Mouse (Mus musculus) forebrain, postnatal 0 days (tissue): Measurements from ENCODE around the gene A730071L15Rik. TPM values are rescaled to one million over a fixed set of nuclear protein-coding genes. Genes with fewer than 3 reads are reported as not detected.

Experiments
- ATAC-seq: fragments of 200-750 bp; cut with Nextera tagmentation; 2 replicates; pipeline ENCODE4 v1.8.0; 2017; ENCODE audit warnings: mild to moderate bottlenecking, moderate library complexity
- DNase-seq: peaks from one replicate; pipeline ENCODE4 v3.0.0-alpha.2; 2015
- H3K27ac ChIP-seq: fragments of 300-500 bp; sonication (generic); 2 replicates; pipeline ENCODE4 v1.5.1; 2014; ENCODE audit warnings: low read depth, mild to moderate bottlenecking, antibody characterized with exemption, low read length, moderate library complexity, mixed read lengths
- H3K27me3 ChIP-seq: fragments of 300-500 bp; sonication (generic); 2 replicates; pipeline ENCODE4 v1.6.1; 2014; ENCODE audit warnings: mild to moderate bottlenecking, low read length, mixed read lengths; ENCODE audit not compliant: insufficient read depth
- H3K36me3 ChIP-seq: fragments of 300-500 bp; sonication (generic); 2 replicates; pipeline ENCODE4 v1.6.1; 2014; ENCODE audit warnings: mild to moderate bottlenecking, moderate library complexity; ENCODE audit not compliant: insufficient read depth
- H3K4me1 ChIP-seq: fragments of 300-500 bp; sonication (generic); 2 replicates; pipeline ENCODE4 v1.6.1; 2014; ENCODE audit warnings: antibody characterized with exemption; ENCODE audit not compliant: insufficient read depth
- H3K4me2 ChIP-seq: fragments of 300-500 bp; sonication (generic); 2 replicates; pipeline ENCODE4 v1.6.1; 2014; ENCODE audit warnings: low read depth, mild to moderate bottlenecking, moderate library complexity
- H3K4me3 ChIP-seq: fragments of 300-500 bp; sonication (generic); 2 replicates; pipeline ENCODE4 v1.5.1; 2014; ENCODE audit warnings: low read depth, low read length, mixed read lengths
- H3K9ac ChIP-seq: fragments of 300-500 bp; sonication (generic); 2 replicates; pipeline ENCODE4 v1.6.1; 2014; ENCODE audit warnings: mild to moderate bottlenecking
- H3K9me3 ChIP-seq: fragments of 300-500 bp; sonication (generic); 2 replicates; pipeline ENCODE4 v1.6.1; 2016; ENCODE audit warnings: low read length
- CTCF ChIP-seq: sonication (generic); IDR thresholded peaks from 2 replicates; pipeline ENCODE4 v1.5.1; 2016; ENCODE audit warnings: antibody characterized with exemption, control low read depth, low read depth
- WGBS: fragments of 180-500 bp; shearing (Covaris S2); extraction: QIAGEN DNeasy Blood & Tissue Kit; methylation state at CpG from one replicate; pipeline ENCODE4 v1.1.7; 2014; 5-methylcytosine and 5-hydroxymethylcytosine counted together
- polyA plus RNA-seq: library from polyadenylated mRNA; unstranded; fragments of >200 nt; fragmentation: Nextera tagmentation; extraction: Ambion mirVana; gene quantifications from 2 replicates; pipeline ENCODE4 v1.2.1, GENCODE M21; 2015
- total RNA-seq: library from RNA; depleted of rRNA; stranded (reverse); fragments of >200 nt; gene quantifications from 2 replicates; pipeline ENCODE4 v1.2.3, GENCODE M21; 2014; rRNA removed

A730071L15Rik gene
- total RNA-seq = 0.15 and 0.29 TPM in 2 replicates
- 0.44 and 0.47 TPM in 2 replicates for polyA plus RNA-seq

DNA sequence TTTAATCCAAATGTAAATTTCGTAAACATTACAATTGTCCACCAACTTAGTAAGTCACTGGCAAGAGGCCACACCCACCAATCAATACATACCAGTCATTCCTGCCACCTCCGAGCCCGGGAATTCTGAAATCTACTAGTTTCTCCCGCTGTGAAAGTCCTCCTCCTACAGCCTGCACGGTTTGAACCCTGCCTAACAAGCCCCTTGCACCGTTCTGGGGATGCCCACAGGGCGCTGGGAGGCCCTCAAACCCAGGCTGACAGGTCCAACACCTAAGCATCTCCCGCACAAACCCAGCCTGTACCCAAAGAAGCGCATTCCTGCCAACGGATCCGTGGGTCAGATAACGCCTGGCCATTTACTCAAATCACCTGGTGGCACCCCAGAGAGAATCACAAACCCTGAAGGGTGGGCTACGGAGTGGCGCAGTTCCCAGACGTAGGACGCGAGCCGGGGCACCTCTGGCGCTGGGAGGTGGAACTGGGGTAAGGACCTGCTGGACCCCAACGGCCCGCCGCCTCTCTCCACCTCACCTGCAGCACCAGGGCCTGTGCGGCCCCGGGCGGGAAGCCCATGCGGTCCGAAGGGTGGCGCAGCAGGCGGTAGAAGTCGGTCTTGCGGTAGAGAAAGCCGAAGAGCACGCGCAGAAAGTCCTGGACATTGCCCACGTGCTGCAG lies at the start of gene A730071L15Rik:
Gene A730071L15Rik, plus strand, starts transcription at position 620 of the 677 bp plus-strand sequence.
- TF ChIP-seq CTCF = peak; percentile 34
- DNase-seq (no peak), ATAC-seq (peak; percentile 28)
- Histone ChIP-seq H3K4me3 (peak within 1 kb of the TSS; percentile 96), H3K9ac (peak within 1 kb of the TSS; percentile 93), H3K9me3 (no peaks in the 10 kb centered on the region), H3K27ac (peak within 1 kb of the TSS; percentile 98), H3K4me1 (peaks cover 15% of the 10 kb centered on the region), H3K36me3 (peaks cover under 1% of the 10 kb centered on the region; the same call in 1 of the 2 replicates), H3K4me2 (peak within 1 kb of the TSS; percentile 86), H3K27me3 (no peaks in the 10 kb centered on the region)
- 4% methylated on average over 35 of the region's 35 CpGs for WGBS

DNA sequence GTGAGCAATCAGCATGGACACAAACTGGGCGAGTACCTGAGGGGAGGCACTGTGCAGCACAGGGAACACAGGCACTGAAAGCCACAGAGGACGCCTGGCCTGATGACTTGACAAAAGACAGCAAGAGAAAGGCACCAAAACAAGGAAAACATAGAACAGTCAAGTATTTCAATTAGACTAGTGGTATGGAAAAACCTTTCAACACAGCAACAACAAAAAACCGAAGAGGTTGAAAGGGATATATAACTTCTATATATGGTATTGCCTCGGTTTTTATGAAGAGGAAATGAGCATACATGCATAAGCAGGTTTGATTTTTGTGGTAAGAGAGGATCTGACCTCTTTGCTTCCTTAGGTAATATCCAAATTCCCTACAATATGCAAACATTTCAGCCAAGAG lies 47.0 kb upstream of the A730071L15Rik start:
- no peaks in the 10 kb centered on the region for H3K9me3 ChIP-seq
- no peak overlapping the region for H3K9ac ChIP-seq
- H3K27me3 ChIP-seq = no peaks in the 10 kb centered on the region
- H3K4me1 ChIP-seq = peaks cover 12% of the 10 kb centered on the region
- 82% methylated on average over 4 of the region's 4 CpGs for WGBS
- H3K4me3 ChIP-seq = no peak overlapping the region
- no peak overlapping the region for H3K27ac ChIP-seq
- ATAC-seq (no peak), DNase-seq (no peak)
- TF ChIP-seq CTCF = no peak
- H3K36me3 ChIP-seq = peaks cover 10% of the 10 kb centered on the region; the same call in 1 of the 2 replicates
- no peak overlapping the region for H3K4me2 ChIP-seq

DNA sequence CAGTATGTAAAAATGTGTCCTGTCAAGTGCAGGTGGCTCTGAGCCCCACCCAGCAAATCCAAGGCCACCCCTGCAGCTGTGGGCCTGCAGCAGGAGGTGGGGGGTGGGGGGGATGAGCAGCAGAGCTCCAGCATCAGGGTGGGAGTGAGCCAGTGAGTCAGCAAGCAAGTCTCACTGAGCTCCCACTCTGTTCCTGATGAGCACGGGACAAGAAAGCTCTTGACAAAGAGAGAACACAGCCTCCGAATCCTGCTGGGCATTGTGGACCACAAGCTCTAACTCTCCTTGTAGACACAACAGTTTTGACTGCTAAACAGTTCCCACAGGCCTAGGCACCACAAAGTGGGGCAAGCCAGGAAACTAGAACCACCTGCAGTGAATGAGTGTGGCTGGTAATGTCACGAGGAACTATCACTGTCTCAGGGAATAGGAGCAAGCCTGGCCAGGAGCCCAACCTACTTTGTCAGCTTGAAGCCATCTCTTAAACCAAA lies 45.6 kb upstream of the A730071L15Rik start:
- Histone ChIP-seq H3K4me3 (no peak overlapping the region), H3K27me3 (no peaks in the 10 kb centered on the region), H3K27ac (0 out of 2 replicates have a peak overlapping the region, but pooled peaks have one; percentile 29), H3K9me3 (no peaks in the 10 kb centered on the region), H3K4me1 (peaks cover 12% of the 10 kb centered on the region), H3K9ac (no peak overlapping the region), H3K4me2 (no peak overlapping the region), H3K36me3 (peaks cover 3% of the 10 kb centered on the region; the same call in 1 of the 2 replicates)
- DNase-seq (no peak), ATAC-seq (no peak)
- 45% methylated on average over 3 of the region's 3 CpGs for WGBS
- TF ChIP-seq CTCF = no peak

DNA sequence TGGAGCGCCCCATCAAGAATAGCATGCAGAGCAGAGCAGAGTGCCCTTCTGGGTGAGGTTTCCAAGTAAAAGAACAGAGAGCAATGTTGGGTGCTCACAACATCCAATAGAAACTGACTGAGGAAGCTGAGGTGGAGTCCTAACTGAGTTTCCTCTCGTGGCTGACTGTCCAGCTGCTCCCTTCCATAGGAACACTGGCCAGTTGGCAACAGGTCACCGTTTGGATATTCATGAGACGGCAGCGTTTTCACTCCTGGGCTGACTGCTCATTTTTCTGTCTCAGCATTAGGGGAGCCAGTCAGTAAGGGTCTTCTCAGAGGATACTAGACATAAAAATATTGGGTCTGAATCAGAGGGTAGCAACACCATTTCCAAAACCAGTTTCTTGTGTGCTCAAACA lies 43.2 kb upstream of the A730071L15Rik start:
- Histone ChIP-seq H3K27me3 (no peaks in the 10 kb centered on the region), H3K9me3 (no peaks in the 10 kb centered on the region), H3K4me3 (no peak overlapping the region), H3K27ac (no peak overlapping the region), H3K4me1 (peaks cover 12% of the 10 kb centered on the region), H3K9ac (no peak overlapping the region), H3K4me2 (no peak overlapping the region), H3K36me3 (no peaks in the 10 kb centered on the region)
- no peak for TF ChIP-seq CTCF
- 55% methylated on average over 5 of the region's 5 CpGs for WGBS
- no peak for ATAC-seq
- no peak for DNase-seq

DNA sequence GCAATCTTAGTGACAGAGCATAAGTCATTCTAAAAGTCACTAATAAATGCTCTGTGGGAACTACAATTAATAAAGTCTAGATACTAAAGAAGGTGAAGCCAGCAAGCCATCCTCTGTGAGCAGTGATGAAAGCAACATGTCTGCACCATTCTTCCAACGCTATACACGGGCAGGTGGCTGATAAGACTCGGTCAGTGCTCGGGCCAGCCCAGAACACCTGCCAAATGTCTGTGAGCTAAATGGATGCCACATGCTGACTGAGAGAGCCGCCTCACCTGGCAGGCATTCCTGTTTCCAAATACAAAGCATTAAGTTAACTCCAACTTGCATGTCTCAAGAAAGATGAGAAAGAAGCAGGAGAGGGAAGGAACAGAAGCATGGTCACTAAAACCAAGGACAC lies 42.7 kb upstream of the A730071L15Rik start:
- 65% methylated on average over 5 of the region's 5 CpGs for WGBS

DNA sequence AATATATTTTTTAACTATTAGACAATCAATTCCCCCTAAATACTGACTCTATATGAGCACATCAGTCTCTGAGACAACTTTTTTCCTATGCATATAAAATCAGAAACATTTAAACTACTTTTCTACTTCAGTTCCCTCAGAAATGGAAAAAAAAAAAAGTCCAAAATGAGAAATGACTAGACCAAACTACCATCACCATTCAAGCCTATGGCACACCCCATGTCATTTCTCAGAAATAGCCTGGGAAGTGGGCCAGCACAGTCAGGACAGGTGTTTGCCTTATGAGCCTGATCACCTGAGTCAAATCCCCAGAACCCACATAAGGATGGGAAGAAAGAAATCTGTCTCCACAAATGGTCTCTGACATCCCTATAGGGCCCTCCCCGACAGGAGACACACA lies 41.3 kb upstream of the A730071L15Rik start:
- Histone ChIP-seq H3K27me3 (no peaks in the 10 kb centered on the region), H3K4me3 (no peak overlapping the region), H3K36me3 (no peaks in the 10 kb centered on the region), H3K4me2 (no peak overlapping the region), H3K27ac (no peak overlapping the region), H3K9me3 (no peaks in the 10 kb centered on the region), H3K9ac (no peak overlapping the region), H3K4me1 (peaks cover 12% of the 10 kb centered on the region)
- ATAC-seq (no peak), DNase-seq (no peak)
- no peak for TF ChIP-seq CTCF
- 93% methylated on average over 1 of the region's 1 CpGs for whole genome bisulfite sequencing

More for the DNA sequence above, 42.7 kb upstream of the A730071L15Rik start:
- TF ChIP-seq CTCF = no peak
- ATAC-seq (no peak), DNase-seq (no peak)
- Histone ChIP-seq H3K27me3 (no peaks in the 10 kb centered on the region), H3K4me2 (no peak overlapping the region), H3K4me3 (no peak overlapping the region), H3K36me3 (no peaks in the 10 kb centered on the region), H3K27ac (no peak overlapping the region), H3K9me3 (no peaks in the 10 kb centered on the region), H3K9ac (no peak overlapping the region), H3K4me1 (peaks cover 12% of the 10 kb centered on the region)

DNA sequence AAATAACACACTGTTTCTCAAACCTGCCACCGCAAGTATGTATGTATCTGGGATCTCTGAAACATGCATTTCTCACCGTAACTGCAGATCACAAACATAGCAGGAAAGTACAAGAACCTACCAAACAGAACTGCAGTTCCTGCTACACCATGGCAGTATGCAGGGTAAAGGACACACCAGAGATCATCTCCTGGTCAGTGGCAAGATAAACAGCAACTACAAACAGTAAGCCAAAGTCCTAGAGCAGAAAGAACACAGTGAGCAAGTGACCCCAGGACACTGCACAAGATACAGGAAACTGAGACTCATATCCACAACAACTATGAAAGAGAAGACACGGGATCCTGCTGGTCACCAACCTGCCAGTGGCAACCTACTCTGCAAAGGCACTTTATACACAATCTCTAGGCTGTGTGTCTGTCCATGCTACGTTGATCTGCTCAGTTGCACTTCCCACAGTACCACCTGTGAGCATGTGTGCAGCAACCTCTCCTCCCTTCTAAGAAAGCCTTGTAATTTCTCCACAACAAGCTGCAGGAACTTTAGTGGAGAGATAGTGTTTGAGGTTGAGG lies 40.0 kb upstream of the A730071L15Rik start:
- ATAC-seq (no peak), DNase-seq (no peak)
- Histone ChIP-seq H3K4me2 (no peak overlapping the region), H3K36me3 (no peaks in the 10 kb centered on the region), H3K4me3 (no peak overlapping the region), H3K4me1 (0 out of 2 replicates have a peak, but pooled peaks cover under 1% of the 10 kb centered on the region), H3K9me3 (no peaks in the 10 kb centered on the region), H3K27ac (no peak overlapping the region), H3K9ac (no peak overlapping the region), H3K27me3 (no peaks in the 10 kb centered on the region)
- no peak for TF ChIP-seq CTCF
- WGBS = 89% methylated on average over 4 of the region's 4 CpGs
